Mouse (Mus musculus) left cerebral cortex, postnatal 4 days (tissue): ENCODE results near the gene Krtap11-1. TPM values are rescaled to one million over a fixed set of nuclear protein-coding genes. Genes with fewer than 3 reads are reported as not detected.

Experiments used
- DNase-seq: peaks from one replicate; pipeline ENCODE4 v3.0.0-alpha.2; 2022
- intact Hi-C: fragments of 180-260 bp; cut with DNase I; formaldehyde crosslinking; loops from one replicate; pipeline ENCODE4 v1.15.1; 2025
- total RNA-seq, 2 experiments: library from RNA; stranded (reverse); gene quantifications; 2 replicates each; pipeline ENCODE4 v1.2.3; 2021

The Krtap11-1 gene
- not detected for total RNA-seq

- no peak for DNase-seq
Measured at GRCm38 (mm10) chr16:89571083-89571482, at the start of gene Krtap11-1. Krtap11-1 (minus strand) TSS chr16:89571183.

DNA sequence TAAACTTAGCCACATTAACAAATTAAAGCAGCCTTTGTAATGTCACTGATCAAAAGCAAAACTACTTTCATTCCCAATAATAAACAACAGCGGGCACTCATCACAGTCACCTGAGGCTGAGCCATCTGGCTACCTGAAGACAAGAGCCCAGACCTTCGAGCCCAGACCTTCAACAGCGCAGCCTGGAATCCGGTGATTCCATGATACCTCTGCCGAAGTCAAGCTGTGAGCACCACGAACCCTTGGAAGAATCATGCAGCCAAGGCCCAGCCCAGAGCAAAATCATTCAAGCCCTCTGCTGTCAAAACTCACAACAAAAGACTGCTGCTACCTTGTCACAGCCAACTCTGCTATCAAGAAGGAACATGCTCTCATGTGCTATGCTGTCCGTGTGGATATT lies 47.2 kb upstream of the Krtap11-1 start:
- DNase-seq = no peak
- intact Hi-C loops = no loop called here

More at GRCm38 (mm10) chr16:89571083-89571482, at the start of gene Krtap11-1:
- intact Hi-C loops = no loop called here

DNA sequence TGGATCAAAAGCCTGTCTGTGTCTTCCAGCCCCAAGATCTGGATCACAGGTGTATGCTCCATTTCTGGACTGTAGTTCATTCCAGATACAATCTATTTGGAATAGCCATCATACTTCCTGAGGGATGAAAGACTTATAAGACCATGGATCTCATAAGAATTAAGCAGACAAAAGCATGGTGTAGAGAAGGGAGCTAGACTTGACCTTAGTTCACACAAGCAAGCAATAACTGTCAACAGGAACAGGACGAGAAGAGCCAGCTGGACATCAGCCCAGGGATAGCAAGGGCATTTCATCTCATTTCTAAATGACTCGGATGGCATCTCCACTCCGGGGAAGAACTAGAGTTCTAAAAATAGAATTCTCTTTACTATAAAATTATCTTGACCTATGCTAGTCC lies 46.3 kb upstream of the Krtap11-1 start:
- DNase-seq = peak; percentile 30
- intact Hi-C loops = no loop called here

DNA sequence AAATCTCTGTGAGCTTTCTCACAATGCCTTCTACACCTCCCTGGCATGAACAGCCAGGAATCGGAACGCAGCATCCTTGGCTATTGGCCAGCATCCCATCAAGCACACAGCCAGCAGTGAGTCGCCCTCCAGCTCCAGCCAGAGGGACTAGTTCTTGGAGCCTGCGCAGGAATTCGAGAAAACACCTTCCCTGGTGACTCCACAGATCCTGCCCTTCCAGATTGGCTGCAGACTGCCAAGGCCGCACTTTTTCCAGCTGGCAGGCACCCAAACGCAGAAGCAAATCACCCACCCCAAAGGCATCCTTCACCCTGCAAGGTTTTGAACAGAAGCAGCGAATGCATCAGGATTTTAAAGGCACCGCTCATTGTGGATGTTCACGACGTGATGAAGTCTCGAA lies 42.7 kb upstream of the Krtap11-1 start:
- peak; percentile 68 for DNase-seq
- intact Hi-C loops = no loop called here

DNA sequence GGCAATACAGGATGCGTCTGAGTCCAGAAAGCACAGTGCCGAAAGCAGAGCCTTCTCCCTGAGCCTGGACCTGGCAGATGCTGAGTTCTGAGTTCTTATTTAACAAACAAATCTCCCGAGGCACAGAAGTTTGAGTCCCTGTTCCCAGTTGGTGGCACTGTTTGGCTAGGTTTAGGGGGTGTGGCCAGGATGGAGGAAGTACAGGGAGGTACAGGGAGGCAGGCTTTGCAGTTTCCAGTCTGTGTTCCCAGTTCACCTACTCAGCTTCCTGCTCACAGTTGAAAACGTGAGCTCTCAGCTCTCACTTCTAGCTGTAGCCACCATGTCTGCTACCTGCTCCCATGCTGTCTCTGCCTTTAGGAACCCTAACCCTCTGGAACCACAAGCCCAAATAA lies 37.8 kb upstream of the Krtap11-1 start:
- intact Hi-C loops = no loop called here
- DNase-seq = no peak

- DNase-seq = no peak
- intact Hi-C loops = no loop called here
Measured at GRCm38 (mm10) chr16:89608161-89608790, 37.3 kb upstream of the Krtap11-1 start.

- no peak for DNase-seq
- intact Hi-C loops = no loop called here
Measured at GRCm38 (mm10) chr16:89606951-89607350, 36.0 kb upstream of the Krtap11-1 start.

DNA sequence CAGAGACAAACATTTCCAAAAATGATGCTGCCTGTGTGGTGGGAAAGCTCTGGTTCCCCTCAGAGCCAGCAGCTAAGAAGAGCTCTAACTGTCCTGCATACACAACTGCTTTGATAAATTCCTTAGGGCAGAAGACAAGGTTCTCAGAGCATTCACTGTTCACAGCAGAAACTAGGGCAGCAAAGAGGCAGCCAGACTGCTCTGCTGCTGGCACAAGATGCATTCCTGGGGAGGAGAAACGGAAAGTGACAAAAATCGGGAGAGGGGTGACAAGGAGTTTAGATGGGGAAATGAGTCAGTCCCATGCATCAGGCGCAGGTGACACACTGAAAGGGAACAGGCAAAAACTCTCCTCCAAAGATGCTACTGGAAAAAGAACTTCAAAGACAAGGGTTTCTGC lies 16.2 kb upstream of the Krtap11-1 start:
- intact Hi-C loops = no loop called here
- no peak for DNase-seq

- intact Hi-C loops = no loop called here
- DNase-seq = peak; percentile 12
Measured at GRCm38 (mm10) chr16:89585604-89586508, 14.9 kb upstream of the Krtap11-1 start.

GRCm38 (mm10) chr16:89581658-89582057 lies 10.7 kb upstream of the Krtap11-1 start:
- no peak for DNase-seq
- intact Hi-C loops = no loop called here

DNA sequence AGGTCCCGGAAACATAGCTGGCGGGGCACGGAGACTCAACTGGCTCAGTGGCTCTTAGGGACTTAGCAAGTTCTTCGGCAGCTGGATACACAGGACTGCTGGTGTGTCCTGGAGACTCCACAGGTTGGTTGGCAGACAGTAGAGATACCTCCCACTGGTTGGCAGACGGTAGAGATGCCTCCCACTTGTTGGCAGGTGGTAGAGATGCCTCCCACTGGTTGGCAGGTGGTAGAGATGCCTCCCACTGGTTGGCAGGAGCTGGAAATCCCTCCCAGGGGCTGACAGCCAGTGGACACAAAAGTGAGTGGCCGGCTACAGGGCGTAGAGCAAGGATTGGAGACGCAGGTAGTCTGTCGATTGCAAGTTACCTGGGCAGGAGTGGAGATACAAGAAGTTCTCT lies 467 bp downstream of the Krtap11-1 start:
- intact Hi-C loops = no loop called here
- peak; percentile 84 for DNase-seq

GRCm38 (mm10) chr16:89569136-89569535 lies 1.8 kb downstream of the Krtap11-1 start:
- intact Hi-C loops = no loop called here
- peak; percentile 44 for DNase-seq

DNA sequence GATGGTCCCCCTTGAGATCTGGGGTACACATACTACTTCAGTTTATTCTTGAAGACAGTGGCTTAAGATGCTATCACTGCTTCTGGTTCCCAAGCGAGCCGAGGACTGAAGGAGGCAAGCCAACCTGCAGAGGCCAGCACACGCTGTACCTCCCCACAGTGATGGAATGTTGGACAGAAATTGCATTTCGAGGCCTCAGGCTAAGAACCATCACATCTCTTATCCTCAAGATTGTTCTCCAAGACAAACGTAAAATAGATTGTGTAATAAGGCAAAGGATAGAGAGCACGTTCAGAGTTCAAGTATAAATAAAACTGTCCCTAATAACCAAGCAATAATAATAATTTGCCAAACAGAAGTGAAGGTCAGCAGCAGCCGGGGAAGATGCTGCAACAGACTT lies 2.8 kb downstream of the Krtap11-1 start:
- intact Hi-C loops = no loop called here
- no peak for DNase-seq

- intact Hi-C loops = no loop called here
- no peak for DNase-seq
Measured at GRCm38 (mm10) chr16:89550298-89550697, 20.7 kb downstream of the Krtap11-1 start.

DNA sequence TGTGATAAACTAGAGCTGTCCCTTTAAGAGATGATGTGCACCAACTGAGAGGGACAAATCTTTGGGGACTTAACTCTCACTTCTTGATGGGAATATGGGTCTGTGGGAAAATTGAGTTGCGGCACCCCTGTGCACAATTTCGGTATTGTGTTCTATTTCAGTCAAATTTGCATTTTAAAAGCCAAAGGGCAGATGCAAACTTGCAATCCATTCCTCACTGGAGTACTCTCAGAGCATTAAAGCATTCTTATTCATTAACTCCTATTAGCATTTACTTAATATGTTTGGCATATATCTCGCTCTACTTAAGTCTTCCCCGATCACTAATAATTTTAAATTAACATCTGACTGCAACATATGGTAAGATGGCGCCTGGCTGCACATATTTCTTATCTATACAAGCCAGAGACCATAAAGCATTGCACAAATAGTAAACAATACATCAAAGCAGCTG lies 32.9 kb downstream of the Krtap11-1 start:
- intact Hi-C loops = no loop called here
- no peak for DNase-seq

DNA sequence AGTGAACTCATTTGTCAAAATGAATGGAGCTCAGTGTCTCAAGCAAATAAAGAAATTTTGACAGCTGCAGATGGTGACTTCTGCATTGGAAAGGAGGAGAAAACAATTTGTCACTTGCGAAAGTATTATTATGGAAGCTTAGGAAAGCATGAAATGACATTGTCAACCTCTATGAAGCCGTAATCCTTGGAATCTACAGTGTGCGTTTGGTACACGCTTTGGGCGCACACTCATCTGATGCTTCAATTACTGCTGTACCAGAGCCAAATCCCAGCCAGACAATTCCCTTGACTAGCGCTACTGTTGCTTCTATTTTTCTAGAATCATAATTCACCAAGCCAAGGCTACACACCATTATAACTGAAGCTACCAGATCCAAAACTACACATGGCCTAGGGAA lies 33.6 kb downstream of the Krtap11-1 start:
- DNase-seq = no peak
- intact Hi-C loops = no loop called here

DNA sequence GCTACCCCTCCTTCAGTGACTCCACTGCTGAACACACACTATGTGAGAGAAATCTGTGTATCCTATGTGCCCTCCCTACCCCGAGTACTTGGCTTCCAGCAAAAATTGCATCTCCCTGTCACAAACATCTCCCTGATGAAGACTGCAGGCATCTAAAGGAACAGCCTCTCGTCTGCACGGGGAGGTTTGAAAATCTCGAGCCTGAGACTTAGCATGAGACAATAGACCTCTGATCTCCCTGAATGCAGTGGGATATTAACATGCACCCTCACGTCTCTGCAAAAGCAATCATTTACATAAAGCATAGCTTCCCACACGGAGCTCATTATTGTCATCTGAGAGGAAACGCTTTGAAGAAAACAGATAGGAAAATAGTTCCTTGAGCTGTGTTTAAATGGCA lies 40.4 kb downstream of the Krtap11-1 start:
- no peak for DNase-seq
- intact Hi-C loops = no loop called here

- intact Hi-C loops = loop anchor here (10.0 kb wide), 1 partner anchor 225 kb away; no protein-coding TSS in a partner anchor
- DNase-seq = no peak
Measured at GRCm38 (mm10) chr16:89529846-89530245, 41.1 kb downstream of the Krtap11-1 start.

DNA sequence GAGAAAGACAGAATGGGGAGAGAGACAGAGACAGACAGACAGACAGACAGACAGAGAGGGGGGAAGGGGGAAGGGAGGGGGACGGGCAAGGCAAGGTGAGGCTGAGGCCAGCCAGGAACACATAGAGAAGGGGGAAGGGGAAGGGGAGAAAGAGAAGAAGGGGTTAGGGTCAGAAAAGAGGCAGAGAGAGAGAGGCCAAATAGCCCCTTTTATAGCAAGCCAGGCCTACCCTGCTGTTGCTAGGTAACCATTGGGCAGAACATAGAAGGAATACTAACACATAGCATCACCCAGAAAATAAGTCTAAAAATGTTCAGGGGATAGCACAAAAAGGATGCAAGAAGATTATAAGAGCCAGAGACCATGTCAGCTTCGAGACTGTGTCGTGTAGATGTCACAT lies 42.6 kb downstream of the Krtap11-1 start:
- intact Hi-C loops = loop anchor here (10.0 kb wide), 1 partner anchor 226 kb away; no protein-coding TSS in a partner anchor
- no peak for DNase-seq

GRCm38 (mm10) chr16:89520996-89521395 lies 50.0 kb downstream of the Krtap11-1 start:
- intact Hi-C loops = loop anchor here (10.0 kb wide), 1 partner anchor 234 kb away; no protein-coding TSS in a partner anchor
- no peak for DNase-seq

GRCm38 (mm10) chr16:89520555-89520954 lies 50.4 kb downstream of the Krtap11-1 start:
- no peak for DNase-seq
- intact Hi-C loops = loop anchor here (10.0 kb wide), 1 partner anchor 234 kb away; no protein-coding TSS in a partner anchor
